Mouse (Mus musculus) testis, adult 2 months (tissue): ENCODE data around the gene Prpsap1.

ENCODE experiments used
- CTCF ChIP-seq: fragments of 200-500 bp; IDR thresholded peaks from 2 replicates; pipeline ENCODE4 v1.5.1; 2012; ENCODE audit warnings: low read depth, mild to moderate bottlenecking, inconsistent platforms, low read length, moderate library complexity; ENCODE audit not compliant: control insufficient read depth, insufficient read depth, insufficient replicate concordance
- POLR2A ChIP-seq: fragments of 200-500 bp; IDR thresholded peaks from 2 replicates; pipeline ENCODE4 v1.6.1; 2012; ENCODE audit warnings: low read depth, mild to moderate bottlenecking, inconsistent platforms, low read length, moderate library complexity; ENCODE audit not compliant: control insufficient read depth

DNA sequence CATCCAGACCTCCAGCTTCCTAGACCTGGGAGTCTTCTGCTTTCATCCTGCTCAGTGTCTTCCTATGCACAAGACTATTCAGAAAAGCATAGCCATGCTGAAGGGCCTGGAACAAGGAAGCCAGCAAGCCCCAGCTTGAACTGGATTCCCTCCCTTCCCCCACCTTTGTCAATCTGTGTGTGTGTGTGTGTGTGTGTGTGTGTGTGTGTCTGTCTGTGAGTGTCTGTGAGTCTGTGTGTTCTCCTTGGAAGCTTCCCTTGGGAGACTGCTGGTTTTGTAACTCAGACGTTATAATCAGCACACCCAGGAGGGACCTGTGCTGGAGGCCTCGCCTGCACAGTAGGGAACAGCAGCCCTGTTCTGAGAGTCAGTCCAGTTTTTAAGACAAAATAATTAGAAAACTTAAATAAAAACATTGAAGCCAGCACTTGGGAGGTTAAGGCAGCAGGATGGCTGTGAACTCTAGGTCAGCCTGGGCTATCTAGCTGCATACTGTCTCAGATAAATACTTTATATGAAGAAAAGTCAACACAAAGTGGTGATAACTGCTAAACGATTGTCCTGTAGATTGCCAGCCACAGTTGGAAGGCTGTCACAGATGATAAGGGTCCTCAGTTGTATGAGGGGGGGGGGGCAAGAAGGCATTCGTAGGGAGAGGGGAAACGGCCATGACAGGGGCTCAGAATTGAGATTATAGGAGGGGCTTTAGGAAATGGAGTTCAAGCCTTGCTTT lies 57.8 kb downstream of the Prpsap1 start:
- TF ChIP-seq CTCF: no peak
- TF ChIP-seq POLR2A: no peak
